Mouse (Mus musculus) T-helper 17 cell (primary cell): ENCODE measurements around the gene Ptcra.

Source experiments
- in situ Hi-C, 2 experiments: fragments of 300-600 bp; cut with MboI, MseI; formaldehyde crosslinking; loops; 1 replicate in 1 of 2; 2 replicates in 1 of 2; pipeline ENCODE4 v1.15.1; 2025; ENCODE audit warnings: high pct_unique_total_duplicates in 2 of 2

Gene Ptcra

DNA sequence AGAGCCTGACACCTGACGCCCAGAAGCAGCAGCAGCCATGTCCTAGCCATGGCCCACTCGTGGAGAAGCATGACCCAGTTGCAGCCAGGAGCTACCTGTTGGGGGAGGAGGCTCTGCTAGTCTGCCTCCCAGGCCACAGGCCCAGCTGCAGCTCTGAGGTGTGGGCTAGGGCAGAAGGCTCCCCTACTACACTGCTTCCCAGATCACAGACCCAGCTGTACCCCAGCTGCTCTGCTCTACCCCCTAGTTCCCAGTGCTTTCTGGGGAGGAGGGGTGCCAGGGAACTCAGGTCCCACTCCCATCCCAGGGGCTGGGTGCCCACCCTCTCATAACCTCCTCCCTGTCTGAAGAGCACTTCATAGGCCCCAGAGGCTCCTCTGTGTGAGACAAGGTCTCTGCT lies at the start of gene Ptcra:
Gene Ptcra, minus strand, starts transcription at position 169 of the 400 bp plus-strand sequence.
- in situ Hi-C loops = loop anchor here in 1 of 2 experiments (10.0 kb wide), 1 partner anchor 1009 kb away; no protein-coding TSS in a partner anchor

DNA sequence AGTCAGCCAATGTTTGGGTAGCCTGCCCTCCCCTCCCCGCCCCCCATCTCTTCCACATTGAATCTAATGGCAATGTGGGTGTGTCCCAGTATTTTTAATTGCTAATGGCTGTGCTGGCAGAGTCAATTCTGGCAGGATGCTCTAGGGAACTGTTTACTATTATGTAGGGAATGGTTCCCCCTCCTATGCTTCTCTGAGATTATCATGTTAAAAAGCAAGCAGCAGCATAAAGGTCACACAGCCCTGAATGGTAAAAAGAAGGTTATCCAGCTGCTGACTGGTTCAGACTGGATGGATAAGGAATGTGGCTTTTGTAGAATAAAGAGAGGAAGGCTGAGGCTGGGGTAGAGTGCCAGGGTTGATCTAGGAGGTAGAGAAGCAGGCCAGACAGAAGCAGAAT lies 48.9 kb upstream of the Ptcra start:
- in situ Hi-C loops = no loop called here

GRCm38 (mm10) chr17:46810672-46811071 lies 47.2 kb upstream of the Ptcra start:
- in situ Hi-C loops = no loop called here

GRCm38 (mm10) chr17:46809131-46809830 lies 45.8 kb upstream of the Ptcra start:
- in situ Hi-C loops = no loop called here

GRCm38 (mm10) chr17:46808376-46808775 lies 44.9 kb upstream of the Ptcra start:
- in situ Hi-C loops = no loop called here

- in situ Hi-C loops = no loop called here
Measured at GRCm38 (mm10) chr17:46801761-46802160, 38.2 kb upstream of the Ptcra start.

GRCm38 (mm10) chr17:46799680-46800079 lies 36.2 kb upstream of the Ptcra start:
- in situ Hi-C loops = no loop called here

GRCm38 (mm10) chr17:46797386-46797785 lies 33.9 kb upstream of the Ptcra start:
- in situ Hi-C loops = no loop called here

- in situ Hi-C loops = no loop called here
Measured at GRCm38 (mm10) chr17:46796743-46797142, 33.2 kb upstream of the Ptcra start.

- in situ Hi-C loops = loop anchor here in 1 of 2 experiments (5.0 kb wide), 1 partner anchor 49 kb away; no protein-coding TSS in a partner anchor
Measured at GRCm38 (mm10) chr17:46792963-46793362, 29.5 kb upstream of the Ptcra start.

GRCm38 (mm10) chr17:46787974-46788373 lies 24.5 kb upstream of the Ptcra start:
- in situ Hi-C loops = loop anchor here in 1 of 2 experiments (5.0 kb wide), 1 partner anchor 94 kb away; no protein-coding TSS in a partner anchor

- in situ Hi-C loops = loop anchor here in 1 of 2 experiments (5.0 kb wide), 1 partner anchor 95 kb away; no protein-coding TSS in a partner anchor
Measured at GRCm38 (mm10) chr17:46786952-46787351, 23.4 kb upstream of the Ptcra start.

- in situ Hi-C loops = no loop called here
Measured at GRCm38 (mm10) chr17:46783222-46783565, 19.7 kb upstream of the Ptcra start.

DNA sequence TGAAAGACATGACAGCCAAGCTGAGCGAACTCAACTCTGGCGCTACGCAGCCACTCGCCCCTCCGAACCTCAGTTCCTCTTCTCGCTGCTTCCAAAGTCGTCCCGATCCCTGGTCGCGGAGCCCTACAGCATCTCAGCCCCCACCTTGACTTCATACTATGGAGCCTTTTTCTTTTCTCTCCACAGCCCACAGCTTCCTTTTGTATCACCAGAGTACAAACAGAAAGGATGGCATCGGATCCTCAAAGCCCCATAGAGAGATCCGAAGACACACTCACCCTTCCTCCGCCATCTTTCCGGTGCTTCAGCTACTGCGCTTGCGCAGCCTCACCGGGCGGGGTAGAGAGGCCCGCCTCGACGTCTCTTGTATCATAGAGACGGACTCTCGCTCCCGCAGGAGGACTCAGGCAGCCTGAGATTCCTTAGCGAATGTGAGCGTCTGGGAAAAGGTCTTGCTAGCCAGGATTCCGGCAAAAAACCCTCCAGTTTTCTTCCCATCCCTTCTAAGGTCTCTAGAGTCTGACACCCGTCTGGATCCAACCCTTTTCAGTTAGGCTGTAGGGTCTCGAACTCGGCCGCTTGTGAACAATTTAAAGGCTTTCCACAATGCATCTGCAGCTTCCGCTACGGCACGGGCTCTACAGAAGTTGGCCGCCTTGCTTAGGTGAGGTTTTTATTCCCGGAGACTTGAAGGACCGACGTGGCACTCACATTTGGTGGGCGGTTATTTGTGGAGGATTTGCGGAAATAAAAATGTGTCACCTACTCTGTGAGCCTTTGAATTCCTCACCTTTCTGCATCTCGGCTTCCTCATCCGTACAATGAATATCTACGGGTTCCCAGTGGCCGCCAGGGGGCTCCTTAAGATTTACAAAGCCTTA lies 19.1 kb upstream of the Ptcra start, which contains the start of gene Rpl7l1:
Gene Rpl7l1, minus strand, starts transcription at position 332 of the 881 bp plus-strand sequence.
- in situ Hi-C loops = no loop called here

DNA sequence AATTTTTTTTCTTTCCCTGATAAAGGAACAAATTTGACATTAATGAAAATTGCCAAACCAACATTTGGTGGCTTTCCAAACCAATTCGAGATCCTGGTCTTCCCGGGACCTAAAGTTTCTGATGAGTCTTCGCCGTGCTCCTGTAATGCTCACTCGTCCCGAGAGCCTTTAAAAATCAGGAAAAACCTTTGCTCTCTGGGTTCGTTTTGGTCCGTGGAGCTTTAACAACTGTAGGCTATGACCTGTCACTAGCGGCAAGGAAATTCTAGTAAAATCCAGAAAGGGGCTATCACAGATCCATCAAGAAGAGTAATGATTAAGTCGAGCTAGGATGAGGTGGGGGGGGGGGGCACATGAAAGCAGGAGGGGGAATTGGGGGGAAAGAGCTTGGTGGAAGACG lies 18.4 kb upstream of the Ptcra start:
- in situ Hi-C loops = no loop called here

DNA sequence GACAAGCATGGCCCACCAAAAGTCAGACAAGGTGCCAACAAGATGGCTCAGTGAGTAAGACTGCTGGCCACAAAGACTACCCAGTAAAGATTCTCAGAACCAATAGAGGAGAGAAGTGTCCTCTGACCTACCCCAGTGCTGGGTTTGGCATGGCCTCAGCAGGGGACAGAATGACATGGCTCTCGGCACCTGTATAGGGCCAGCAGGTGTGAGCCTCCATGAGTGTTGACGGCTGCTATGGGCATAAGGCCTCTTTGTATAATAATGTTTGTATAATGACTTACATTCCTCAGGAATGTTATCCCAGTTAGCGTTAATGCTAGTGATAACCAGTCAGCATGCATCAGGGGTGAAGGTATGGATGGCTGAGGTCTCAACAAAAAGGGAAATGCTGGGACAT lies 12.6 kb upstream of the Ptcra start:
- in situ Hi-C loops = loop anchor here in 1 of 2 experiments (10.0 kb wide), 1 partner anchor 1259 kb away; the partner anchor contains the start of gene 1700122O11Rik

DNA sequence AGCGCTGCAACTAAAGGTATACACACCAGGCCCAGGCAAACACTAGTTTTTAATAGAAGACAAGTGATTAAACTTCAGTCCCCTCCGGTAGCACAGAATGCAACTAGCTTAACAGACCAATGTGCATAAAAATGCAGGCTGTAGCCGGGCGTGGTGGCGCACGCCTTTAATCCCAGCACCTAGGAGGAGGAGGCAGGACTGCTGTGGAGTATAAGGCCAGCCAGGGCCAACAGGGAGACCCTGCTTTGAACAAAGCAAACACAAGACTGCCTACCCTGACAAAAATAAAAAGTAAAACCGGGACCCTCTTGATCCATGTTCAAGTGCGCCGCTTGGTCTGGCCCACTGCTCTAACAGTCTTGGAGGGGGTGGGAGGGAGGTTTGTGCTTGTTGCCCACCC lies 11.6 kb upstream of the Ptcra start:
- in situ Hi-C loops = loop anchor here in 1 of 2 experiments (10.0 kb wide), 1 partner anchor 1260 kb away; the partner anchor contains the start of gene 1700122O11Rik

- in situ Hi-C loops = loop anchor here (5.0 to 10.0 kb wide), 2 partner anchors 108 to 1261 kb away; partner anchors contain the start of gene 1700122O11Rik (in 1 of the 2)
Measured at GRCm38 (mm10) chr17:46774131-46774472, 10.6 kb upstream of the Ptcra start.

- in situ Hi-C loops = loop anchor here (5.0 to 10.0 kb wide), 2 partner anchors 109 to 1261 kb away; partner anchors contain the start of gene 1700122O11Rik (in 1 of the 2)
Measured at GRCm38 (mm10) chr17:46773278-46774130, 10.0 kb upstream of the Ptcra start.

GRCm38 (mm10) chr17:46772404-46773277 lies 9.1 kb upstream of the Ptcra start, which contains the start of gene 2310039H08Rik:
Gene 2310039H08Rik, plus strand, starts transcription at chr17:46772635.
- in situ Hi-C loops = loop anchor here (5.0 to 10.0 kb wide), 2 partner anchors 110 to 1262 kb away; partner anchors contain the start of gene 1700122O11Rik (in 1 of the 2)
